Mouse (Mus musculus) lung, postnatal 10 days (tissue): ENCODE measurements around the gene Mfsd13b.
A peak's percentile ranks its signal among the peaks of the same experiment; 100 is the strongest.

Source experiments
- DNase-seq: peaks from one replicate; pipeline ENCODE4 v3.0.0; 2021

The Mfsd13b gene

DNA sequence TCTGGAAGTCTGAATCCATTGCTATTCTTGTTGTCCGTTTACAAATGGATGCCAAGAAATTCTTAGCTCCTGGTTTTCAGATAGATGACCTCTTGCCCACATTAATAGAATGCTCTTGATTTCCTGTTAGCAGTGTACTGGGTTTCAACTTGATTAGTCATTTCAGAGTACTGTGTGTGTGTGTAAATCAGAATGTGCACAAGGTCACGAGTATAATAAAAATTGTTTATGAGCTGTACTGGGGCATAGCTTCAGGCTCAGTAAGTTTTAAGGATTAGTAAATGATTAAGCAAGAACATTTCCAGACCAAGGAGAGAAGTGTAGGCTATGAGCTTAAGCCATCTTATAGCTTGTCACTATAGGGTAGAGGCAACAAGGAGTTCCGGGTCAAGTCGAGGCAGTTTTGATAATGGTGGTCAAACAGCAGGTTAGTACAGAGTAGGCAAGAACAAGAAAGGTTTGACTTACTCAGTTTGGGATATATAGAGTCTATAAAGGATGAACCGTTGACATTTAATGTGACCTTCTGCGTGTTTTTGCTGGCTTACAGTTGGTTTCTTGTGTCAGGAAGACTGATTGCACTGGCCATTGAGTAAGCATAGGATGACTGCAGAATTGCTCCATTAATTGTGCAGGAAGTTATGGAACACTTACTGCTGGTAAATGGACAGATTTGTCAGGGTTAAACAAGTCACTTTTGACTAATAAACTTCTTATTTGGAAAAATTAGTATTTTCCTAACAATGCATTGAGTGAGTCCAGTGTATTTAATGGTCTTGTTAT, 63.6 kb downstream of the Mfsd13b start:
- DNase-seq = no peak

DNA sequence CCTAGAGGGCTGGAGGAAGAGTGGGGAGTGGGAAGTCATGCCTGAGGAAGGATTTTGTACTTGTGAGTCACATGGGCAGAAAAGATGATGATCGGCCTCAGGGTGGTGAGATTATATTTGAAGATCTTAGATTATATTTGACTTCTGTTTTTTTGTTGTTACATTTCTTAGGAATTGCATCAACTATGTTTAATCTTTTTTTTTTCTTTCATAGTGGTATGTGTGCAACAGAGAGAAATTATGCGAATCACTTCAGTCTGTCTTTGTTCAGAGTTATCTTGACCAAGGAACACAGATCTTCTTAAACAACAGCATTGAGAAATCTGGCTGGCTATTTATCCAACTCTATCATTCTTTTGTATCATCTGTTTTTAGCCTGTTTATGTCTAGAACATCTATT, 65.3 kb downstream of the Mfsd13b start:
- no peak for DNase-seq

DNA sequence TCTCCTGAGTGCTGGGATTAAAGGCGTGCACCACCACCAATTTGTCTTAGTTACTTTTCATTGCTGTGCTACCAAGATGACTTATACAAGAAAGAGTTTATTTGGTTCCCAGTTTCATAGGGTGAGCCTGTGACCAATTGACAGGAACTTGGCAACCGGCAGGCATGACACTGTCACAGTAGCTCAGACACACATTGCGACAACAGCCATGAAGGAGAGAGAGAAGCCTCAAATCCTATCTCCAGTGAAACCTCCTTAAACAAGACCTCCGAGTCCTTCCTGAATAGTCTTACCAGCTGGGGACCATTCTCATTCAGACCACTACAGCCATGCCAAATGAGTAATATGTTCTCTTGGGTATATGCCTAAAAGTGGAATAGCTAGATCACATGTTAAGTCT, 70.8 kb downstream of the Mfsd13b start:
- DNase-seq = peak; percentile 27

DNA sequence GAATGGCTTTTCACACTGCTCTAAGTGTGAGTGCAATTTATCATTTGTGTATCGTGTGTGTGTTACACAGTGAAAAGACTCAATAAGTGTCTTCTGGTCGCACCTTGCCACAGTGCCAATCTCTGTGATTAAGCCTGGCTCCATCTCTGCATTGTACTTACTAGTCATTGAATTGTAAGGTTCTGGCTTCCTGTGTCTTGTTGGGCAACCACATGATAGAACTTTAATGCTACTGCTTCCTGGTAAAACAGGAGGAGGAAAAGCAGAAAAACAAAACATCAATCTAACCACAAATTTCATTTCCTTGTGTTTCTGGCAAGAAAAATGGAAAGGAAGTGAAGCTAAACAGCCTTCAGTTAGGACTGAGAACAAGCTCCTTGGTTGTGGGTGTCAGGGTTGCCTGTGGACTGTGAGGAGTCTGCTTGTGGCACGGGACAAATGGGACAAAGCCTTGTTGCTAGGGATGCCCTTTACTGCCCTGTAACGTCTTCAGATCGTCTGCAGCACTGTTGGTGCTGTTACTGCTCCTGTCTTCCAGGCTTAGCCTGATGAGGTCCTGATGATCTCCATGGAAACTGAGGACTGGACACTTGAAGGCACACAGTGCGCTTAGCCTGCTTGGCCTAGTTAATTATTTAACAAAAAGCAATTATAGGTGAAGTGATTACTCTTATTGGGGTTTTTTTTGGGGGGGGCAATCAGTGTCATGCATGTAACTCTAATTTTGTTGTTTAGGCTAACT, 77.3 kb downstream of the Mfsd13b start:
- no peak for DNase-seq

DNA sequence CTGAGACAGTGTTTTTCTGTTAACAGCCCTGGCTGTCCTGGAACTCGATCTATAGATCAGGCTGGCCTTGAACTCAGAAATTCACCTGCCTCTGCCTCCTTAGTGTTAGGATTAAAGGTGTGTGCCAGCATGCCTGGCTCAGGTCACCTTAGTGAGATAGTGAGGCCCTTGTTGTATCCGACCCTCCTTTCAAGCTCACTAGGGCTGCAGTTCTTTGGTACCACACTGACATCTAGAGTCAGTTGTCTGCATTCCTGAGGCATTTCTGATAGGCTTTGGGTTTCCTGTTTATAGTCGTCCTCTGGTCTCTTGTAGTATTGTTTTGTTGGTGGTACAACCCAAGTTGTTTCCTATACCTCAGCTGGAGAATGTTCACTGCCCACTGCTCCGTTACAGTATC, 82.0 kb downstream of the Mfsd13b start:
- DNase-seq = peak; percentile 53
